Mouse (Mus musculus): ENCODE measurements at regions not wholly inside any gene's neighbourhood (a gene's known extent, or its start where the extent isn't known, plus 50 kb on each side); places are given as distances from the start of the nearest gene placed in this dataset.

DNA sequence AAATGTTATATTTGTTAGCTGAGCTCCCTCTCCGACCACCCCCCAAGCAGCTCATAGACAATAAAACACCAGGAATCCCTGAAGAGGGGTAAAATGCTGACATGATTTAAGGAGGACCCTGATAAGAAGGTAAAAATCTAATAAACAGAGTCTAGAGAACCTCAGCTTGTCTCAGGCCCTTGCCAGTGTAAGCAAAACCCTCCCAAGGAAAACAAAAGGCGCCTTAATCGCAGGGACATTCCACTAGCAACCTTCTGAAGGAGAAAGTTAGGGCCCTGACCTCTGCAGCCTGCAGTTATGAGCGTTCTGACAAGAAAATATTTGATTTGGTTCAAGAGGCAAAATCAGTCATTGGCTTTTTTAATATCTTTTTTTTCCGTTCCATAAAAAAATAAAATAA, 212.2 kb downstream of the Gm10295 start:
- no peak for TF ChIP-seq TCF12 (IDR thresholded peaks at IDR 0.05; ENCODE audit: insufficient read depth, poor library complexity, severe bottlenecking)
- TF ChIP-seq POLR2A (IDR thresholded peaks at IDR 0.05; ENCODE audit: insufficient read length, low read depth), result no peak
- TF ChIP-seq POLR2AphosphoS2 (IDR thresholded peaks at IDR 0.05; ENCODE audit: insufficient read length, low read depth), result no peak
- TF ChIP-seq MYOD1 (IDR thresholded peaks at IDR 0.05; ENCODE audit: control insufficient read depth in 1 of 3, insufficient read length in 2 of 3, low read depth in 2 of 3), result no peak
